Mouse (Mus musculus) gastrocnemius, postnatal 14 days (tissue): ENCODE results near the gene Igfbp3. TPM values are rescaled to one million over a fixed set of nuclear protein-coding genes. Genes with fewer than 3 reads are reported as not detected.

Source experiments
- DNase-seq: peaks from one replicate; pipeline ENCODE4 v3.0.0; 2021; ENCODE audit warnings: mixed read lengths
- intact Hi-C: fragments of 180-260 bp; cut with DNase I; formaldehyde crosslinking; loops from one replicate; pipeline ENCODE4 v1.15.1; 2025; ENCODE audit warnings: low total_unique reads
- total RNA-seq, 2 experiments: library from RNA; stranded (reverse); gene quantifications; 2 replicates each; pipeline ENCODE4 v1.2.3; 2021

Igfbp3 gene
- total RNA-seq, 2 experiments from 2014 or later = 58.5 to 67.5 TPM

DNA sequence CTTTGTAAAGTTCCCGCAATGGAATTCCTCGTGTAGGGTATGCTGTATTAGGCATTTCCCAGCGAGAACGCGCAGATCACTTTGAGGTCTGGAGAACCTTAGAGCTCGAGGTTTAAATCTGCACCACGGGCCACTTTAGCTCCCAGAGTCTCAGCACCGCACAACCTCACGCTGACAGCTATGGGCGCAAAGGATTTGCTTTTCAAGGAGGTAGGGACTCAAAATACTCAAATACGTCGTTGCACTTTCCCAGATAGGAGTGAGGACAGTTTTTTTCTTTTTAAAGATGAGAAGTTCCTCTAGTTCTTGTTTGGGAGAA is 578 bp upstream of the Igfbp3 start:
- intact Hi-C loops = loop anchor here (5.0 to 10.0 kb wide), 4 partner anchors 353 to 1193 kb away; no protein-coding TSS in a partner anchor

DNA sequence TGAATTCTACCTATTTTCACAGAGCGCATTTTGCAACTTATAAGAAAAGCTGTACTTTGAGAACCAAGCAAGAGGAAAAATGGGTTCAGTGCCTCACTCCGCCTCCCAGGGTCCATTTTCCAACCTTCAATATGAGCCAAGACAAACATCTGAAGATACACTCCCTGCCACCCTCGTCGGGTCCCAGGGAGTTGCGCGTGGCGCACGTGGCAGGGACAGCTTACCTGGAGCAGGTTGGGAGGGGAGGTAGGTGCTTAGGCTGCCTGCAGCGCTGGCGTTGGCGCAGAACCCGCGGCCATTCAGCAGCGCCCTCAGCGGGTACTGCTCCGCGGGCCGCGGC is 592 bp downstream of the Igfbp3 start:
- DNase-seq = no peak
- intact Hi-C loops = loop anchor here (5.0 to 10.0 kb wide), 4 partner anchors 354 to 1194 kb away; no protein-coding TSS in a partner anchor

More for the DNA sequence above, 578 bp upstream of the Igfbp3 start:
- DNase-seq = no peak

DNA sequence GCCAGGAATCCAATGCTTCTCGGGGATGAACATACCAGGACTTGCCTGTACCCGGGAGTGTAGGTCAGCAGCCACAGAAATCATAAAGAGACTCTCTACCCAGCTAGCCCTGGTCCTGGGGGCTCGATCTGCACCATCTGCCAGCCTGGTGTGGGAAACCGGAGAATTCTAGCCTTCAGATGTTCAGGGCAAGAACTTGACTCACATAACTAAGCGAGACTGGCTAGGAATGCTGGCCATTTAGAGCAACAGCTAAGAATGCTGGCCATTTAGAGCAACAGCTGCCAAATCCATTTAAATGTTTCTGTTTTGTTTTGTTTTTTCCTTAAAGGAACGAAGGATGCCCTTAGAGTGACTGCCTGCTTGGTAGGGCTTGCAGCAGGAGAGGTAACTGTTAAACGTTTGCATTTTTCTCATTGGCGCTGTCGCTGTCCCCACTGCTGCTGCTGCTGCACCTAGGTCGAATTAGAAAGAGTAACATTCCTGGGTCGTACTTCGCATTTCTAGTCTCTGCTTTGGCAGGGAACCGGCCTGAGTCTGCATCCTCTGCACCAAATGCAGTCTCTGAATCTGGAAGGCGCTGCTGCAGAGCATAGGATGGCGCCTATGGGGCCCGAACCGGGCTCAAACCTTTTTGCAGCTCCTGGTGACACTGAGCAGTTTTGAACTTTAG is 1.5 kb downstream of the Igfbp3 start:
- DNase-seq = no peak
- intact Hi-C loops = loop anchor here (5.0 to 10.0 kb wide), 4 partner anchors 355 to 1195 kb away; no protein-coding TSS in a partner anchor

DNA sequence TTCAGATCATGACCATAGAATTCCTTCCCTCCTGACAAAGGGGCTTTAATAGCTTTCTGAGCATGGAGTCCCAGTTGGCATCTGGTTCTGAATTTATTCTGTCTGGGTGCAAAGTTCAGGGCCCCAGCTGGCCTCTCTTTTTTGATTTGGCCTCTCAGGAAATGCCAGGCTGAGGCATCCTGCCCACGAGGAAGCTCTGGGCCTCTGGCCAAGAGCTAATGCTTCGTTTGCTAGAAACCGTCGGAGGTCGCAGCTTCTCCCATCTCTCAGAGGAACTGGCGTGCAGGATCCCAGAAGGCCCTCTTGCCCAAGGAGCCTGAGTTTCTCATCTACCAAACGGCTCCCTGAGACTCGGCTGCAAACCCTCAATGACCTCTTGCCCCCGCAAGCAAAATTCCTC is 2.5 kb downstream of the Igfbp3 start:
- DNase-seq = no peak
- intact Hi-C loops = loop anchor here (5.0 to 10.0 kb wide), 4 partner anchors 356 to 1196 kb away; no protein-coding TSS in a partner anchor

DNA sequence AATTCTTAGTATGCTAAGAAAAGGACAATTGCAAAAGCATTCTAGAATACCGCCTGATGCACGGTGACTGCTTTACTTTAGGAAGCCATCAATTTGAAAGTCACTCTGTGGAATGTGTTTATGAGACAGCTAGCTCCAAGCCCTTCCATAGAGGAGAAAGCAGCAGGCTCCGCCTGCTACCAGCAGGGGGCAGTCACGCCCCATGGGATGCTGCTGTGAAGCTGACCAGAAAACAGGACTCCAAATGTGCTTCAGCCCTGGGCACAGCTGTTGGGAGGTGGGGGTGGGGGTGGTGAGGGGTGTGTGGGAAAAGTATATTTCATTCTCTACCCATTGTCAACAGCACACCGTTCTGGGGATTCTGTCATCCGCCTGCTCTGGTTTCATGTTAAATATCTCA is 3.4 kb downstream of the Igfbp3 start:
- peak; percentile 80 for DNase-seq
- intact Hi-C loops = loop anchor here (5.0 to 10.0 kb wide), 4 partner anchors 357 to 1197 kb away; no protein-coding TSS in a partner anchor

DNA sequence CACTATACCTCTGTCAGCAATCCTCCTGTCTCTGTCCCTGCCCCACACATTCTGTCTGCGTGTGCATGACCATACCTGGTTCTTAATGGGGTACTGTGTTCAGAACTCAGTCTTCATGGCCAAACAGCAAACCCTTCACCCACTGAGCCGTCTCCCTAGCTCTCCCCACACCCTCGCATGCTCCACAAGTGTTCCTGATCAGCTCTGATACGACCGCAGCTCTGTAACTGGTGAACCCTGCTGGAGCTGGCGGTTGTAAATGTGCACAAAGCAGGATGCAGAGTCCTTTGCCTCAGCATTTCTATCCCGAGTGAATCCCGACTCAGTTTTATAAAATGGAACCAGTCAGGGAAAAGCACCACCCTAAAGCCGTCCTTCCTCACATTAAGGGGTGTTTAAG is 9.9 kb downstream of the Igfbp3 start:
- intact Hi-C loops = no loop called here
- no peak for DNase-seq

DNA sequence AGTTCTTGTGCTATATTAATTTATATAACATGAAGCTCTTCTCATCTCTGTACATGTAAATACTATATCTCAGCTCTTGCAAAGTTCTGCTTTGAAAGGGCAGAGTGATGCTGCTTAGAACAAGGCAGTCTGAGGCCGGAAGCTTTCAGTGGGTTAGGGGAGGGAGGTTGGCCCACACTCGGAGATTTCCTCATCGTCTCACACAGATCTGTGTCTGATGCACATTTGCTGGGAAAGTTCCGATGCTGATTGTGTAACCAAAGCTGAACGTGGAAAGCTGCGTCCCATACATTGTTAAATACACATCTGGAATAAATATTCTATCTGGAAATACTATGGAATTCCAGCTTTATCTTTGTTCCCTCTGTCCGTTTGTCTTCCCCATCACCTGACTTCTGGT is 11.5 kb downstream of the Igfbp3 start:
- intact Hi-C loops = no loop called here
- DNase-seq = no peak

DNA sequence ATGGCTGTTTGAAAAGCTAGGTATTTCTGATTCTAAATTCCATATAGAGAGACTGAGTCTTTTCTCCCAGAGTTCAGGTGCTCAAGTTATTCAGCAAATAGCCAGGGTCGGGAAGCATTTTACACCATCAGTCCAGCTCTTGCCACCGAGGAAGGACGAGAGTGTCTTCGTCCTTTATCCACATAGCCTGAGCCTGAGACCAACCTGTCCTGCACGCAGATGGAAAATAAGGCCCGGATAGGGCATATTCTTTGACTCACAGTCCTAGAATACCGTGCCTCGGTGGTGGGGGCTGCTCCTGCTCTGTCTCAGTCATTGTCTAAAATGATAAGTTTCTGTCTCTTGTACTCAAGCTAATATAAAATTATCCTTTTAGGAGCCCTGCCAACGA is 13.3 kb downstream of the Igfbp3 start:
- DNase-seq = no peak
- intact Hi-C loops = no loop called here

DNA sequence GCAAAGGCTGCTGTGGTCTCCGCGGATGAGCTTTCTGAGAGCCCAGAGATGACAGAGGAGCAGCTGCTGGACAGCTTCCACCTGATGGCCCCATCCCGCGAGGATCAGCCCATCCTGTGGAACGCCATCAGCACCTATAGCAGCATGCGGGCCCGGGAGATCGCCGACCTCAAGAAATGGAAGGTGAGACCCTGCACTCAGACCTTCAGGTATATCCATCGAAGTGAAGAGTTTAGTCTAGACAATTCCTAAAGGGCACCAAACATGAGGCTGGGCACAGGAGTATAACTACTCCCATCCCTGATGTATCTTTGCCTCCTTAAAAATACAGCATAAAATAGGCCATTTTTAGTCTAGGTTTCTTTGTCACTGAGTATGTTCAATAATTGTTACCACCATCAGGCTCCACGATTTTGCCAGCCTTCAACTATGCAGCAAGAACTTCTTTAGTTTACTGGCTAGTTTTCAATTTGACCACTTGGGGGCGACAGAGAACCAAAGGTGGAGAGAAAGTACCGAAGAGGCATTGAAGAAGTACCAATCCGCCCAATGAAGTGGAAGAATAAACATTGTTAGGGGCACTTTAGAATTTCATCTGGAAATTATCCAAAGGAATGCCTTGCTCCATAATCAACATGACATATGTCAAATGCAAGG is 13.9 kb downstream of the Igfbp3 start:
- peak; percentile 38 for DNase-seq
- intact Hi-C loops = no loop called here

DNA sequence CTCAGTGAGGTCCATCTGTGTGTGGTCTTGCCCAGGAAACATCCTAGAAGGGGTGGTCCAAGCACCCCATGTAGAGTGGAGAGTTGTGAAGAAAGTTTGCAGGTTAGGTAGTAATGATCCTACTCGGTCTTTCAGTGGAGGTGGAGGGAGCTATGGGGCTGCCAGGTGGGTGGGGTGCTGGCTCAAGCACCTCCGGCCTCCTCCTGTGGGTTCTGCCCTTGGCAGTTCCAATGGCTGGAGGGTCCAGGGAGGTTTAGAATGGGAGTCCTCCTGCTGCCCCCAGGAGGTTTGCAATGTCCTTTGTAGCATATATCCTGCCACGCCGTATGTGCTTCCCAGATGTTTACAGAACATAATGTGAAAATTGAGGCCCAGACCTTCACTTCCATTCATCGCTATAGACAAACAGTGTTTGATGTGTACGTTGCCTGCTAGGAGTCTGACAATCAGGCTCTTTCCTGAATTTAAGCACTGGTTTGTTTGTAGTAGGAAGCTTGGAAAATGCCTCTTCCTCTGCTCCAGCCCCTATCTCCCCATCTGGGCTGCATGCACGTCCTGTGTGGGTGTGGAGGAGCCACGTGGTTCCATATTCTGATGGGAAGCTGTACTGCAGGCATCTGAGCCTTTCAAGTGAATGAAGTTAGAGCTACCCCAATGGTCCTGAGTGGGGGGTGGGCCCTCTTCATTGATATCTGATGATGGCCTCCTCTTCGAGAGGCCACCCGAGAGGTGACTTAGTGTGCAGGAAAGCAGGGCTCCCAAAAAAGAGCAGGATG is 15.1 kb downstream of the Igfbp3 start:
- no peak for DNase-seq
- intact Hi-C loops = no loop called here

DNA sequence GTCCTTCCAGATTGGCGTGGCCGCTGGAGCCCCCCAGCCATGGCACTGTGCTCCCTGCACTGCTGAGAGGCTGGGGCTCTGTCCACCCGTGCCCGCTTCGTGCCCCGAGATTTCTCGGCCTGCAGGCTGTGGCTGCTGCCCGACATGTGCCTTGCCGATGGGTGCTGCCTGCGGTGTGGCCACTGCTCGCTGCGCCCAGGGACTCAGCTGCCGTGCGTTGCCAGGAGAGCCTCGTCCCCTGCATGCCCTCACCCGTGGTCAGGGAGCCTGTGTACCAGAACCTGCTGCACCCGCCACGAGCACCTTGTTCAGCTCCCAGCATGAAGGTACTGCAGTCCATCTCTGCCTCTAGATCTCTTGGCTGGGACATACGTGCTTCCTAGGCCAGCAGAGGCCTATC is 15.7 kb downstream of the Igfbp3 start:
- DNase-seq = no peak
- intact Hi-C loops = no loop called here

DNA sequence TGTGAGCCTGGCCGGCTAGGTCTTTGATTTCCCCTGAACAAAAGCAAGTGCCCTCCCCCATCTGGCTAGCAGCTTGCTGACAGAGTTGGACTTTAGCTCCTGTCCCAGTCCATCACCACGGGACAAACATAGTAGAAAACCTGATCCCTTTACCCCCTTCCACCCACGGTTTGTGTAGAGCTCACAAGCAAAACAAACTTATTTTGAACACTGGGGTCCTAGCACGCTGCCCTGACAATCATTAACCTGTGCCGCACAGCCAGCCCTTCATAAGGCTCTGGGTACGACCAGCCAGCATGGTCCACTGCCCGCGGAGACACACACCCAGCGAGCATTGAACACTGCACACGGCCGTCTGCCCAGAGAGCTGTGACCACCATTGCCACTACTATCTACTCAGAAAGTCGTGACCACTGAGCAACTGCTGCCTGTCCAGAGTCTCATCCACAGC is 16.2 kb downstream of the Igfbp3 start, which contains the start of gene Igfbp1:
Gene Igfbp1 (plus strand): TSS at position 292 of the 451 bp plus-strand sequence.
- intact Hi-C loops = no loop called here

DNA sequence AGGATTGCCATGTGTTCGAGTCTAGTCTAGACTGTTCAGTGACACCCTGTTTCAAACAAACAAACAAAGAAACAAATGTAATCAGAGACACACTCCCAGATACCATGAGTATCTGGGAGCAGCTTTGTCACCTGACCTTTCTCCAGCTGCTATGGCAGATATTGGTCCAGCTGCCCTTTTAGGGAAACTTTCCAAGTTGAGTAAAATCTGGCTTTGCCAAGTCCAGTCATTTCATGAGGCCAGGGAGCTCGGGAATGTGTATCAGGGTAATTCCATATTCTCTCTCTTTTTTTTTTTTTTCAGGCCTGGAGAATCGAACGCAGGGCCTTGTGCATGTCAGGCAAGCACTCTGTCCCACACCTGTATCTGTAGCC is 18.4 kb downstream of the Igfbp3 start:
- intact Hi-C loops = no loop called here
- DNase-seq = no peak

More for the DNA sequence above, 16.2 kb downstream of the Igfbp3 start, which contains the start of gene Igfbp1:
- no peak for DNase-seq

DNA sequence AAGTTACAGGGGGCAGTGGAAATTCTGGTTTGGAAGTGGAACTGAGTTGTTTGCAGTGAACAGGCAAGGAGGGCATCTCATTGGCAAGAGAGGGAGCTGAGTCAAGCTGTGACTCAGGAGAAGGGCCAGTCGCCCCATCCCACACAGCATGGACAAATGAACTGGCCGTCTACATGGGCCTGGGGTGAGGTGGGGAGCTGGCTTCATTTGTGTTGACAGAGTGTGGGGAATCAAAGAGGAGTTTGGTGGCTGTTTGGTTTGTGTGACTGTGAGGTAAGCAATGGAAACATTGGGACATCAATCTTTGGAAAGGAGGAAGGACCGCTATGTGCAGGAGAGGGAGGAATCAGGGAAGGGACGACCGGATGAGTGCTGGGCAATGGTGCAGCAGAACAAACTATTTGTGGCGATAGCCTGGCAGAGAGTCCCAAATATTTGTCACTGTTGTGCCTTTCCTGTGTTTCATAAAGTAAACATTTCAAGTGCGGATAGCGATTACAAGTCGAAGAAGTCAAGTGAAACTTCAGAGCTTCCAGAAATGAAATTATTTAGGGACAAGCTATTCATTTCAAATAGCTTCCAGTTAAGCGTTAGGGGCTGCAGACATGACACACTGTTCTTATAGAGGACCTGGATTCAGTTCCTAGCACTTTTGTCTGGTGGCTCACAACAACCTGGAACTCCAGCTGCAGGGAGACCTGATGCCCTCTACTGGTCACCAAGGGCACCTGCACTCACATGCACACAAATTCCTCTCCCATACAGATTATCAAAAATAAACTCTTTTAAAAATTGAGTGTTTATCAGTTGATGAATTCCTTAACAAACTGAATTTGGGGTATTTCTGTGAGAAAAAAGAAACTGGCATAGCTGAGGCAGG is 19.1 kb downstream of the Igfbp3 start:
- intact Hi-C loops = no loop called here
- no peak for DNase-seq

DNA sequence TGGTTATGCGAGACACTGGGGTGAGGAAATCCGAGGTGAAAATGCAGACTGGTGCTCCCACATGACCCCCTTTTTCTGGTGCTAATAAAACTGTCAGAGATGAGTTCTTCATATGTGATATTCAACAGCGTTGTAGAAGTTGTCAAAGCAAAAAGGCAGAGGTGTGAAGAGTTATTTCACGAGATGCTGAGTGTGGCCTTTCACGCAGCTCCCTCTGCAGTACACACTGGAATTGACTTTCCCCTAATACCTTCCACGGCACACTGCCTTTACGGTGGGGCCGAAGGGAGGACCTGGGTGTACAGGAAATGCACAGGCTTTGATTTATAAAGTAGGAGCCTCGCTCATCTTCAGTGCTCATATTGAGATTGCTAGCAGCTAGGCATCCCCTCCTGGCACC is 20.6 kb downstream of the Igfbp3 start:
- DNase-seq = no peak
- intact Hi-C loops = no loop called here

DNA sequence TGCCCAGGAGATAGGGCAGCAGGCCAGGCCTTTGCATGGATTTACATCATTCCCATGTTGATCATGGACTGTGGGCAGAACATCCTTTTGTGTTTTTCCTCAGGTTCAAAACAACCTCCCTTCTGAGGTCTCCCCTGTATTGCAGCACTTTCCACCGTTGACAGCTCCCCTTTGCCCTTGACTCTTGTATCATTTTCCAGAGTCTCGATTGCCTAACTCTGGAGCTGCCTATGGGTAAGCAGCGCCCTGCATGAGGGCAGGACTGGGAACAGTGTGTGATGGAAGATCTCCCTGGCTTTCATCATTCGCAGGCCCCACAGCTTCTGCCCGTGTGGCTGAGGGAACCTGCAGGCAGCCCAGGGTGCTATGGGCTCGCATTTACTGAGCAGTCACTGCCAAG is 21.0 kb downstream of the Igfbp3 start:
- intact Hi-C loops = no loop called here
- no peak for DNase-seq

DNA sequence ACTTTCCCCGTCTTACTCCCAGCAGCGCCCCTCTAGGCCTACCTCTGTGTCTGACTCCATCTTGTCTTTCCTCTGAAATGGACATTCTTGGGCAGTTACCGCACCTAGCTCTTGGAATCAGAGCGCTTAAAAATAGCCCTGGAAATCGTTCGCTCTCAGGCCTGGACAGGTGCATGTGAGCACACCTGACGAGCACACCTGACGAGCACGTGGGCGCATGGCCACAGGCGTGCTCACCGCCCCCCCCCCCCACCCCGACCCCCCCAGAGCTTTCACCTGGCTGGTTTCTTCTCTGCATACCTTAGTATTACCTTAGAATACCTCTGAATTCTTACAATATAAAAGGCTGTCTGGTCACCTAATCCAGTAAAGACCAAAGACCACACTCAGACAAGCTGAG is 25.3 kb downstream of the Igfbp3 start, which contains the start of gene Gm11985:
Gene Gm11985 (minus strand): TSS at position 101 of the 400 bp plus-strand sequence.
- DNase-seq = no peak
- intact Hi-C loops = loop anchor here (10.0 kb wide), 1 partner anchor 1666 kb away; no protein-coding TSS in a partner anchor

DNA sequence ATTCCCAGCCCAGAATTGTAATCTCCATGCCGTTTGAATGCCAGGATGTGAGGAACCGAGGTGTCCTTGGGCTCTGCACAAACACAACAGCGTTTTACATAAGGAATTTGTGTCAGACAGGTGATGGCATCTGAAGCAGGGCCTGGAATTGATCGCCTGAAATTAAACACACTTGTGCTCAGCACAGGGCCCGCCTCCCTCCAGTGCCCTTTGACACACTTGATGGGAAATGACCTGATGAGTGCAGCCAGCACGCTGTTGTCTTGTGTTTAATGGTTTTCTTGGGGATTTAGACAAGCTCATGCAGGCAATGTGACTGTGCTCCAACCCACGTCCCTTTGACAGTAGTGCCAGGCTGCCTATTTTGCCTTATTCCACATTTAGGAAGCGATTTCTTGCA is 26.3 kb downstream of the Igfbp3 start:
- intact Hi-C loops = loop anchor here (10.0 kb wide), 1 partner anchor 1667 kb away; no protein-coding TSS in a partner anchor
- DNase-seq = no peak

DNA sequence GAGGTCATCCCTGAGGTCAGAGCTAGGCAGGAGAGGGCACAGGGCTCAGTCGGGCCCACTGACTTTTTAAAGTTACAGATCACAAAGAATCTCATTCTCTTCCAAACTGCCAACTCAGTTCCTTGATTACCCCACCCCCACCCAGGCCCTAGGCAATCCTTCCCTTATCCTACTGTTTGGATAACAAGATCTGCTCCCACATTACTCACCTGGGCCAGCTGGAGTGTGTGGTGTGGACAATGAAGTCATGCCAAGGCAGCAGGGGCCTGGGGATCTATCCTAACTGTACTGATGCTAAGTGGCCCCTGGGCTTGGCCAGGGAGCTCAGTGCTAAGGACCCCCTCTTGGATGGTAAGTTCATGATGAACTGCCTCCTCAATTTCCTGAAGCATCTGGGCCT is 29.3 kb downstream of the Igfbp3 start:
- DNase-seq = no peak

More for the DNA sequence above, 29.3 kb downstream of the Igfbp3 start:
- intact Hi-C loops = loop anchor here (10.0 kb wide), 1 partner anchor 1670 kb away; no protein-coding TSS in a partner anchor
